ENCODE assay signal across 23 mouse cellular contexts in genomic region chr14:31593036-31593435, GRCm38 (mm10). TPM values are rescaled to one million over a fixed set of nuclear protein-coding genes. Genes with fewer than 3 reads are reported as not detected.
DNase-seq lines count a peak whose midpoint lies in the region; ATAC-seq and TF ChIP-seq lines count a peak whose summit lies in the region.
"Had no signal": no experiment of that assay in that cellular context is flagged by ENCODE, and none has a peak within 500 bp of the region (broad histone marks: within the 10 kb centered on the region; RNA-seq: fewer than 3 reads in every experiment).

No protein-coding gene starts in this region.

- H3K9ac ChIP-seq in liver, postnatal 0 days (replicated peaks) = no peak overlapping the region
- H3K9ac ChIP-seq in MEL (ENCODE audit: control insufficient read depth, low read depth, low read length, poor library complexity, severe bottlenecking) = no peak overlapping the region
- H3K9ac ChIP-seq: embryonic facial prominence, embryonic 15.5 days; heart, embryonic 12.5 days; hindbrain, embryonic 15.5 days had no signal

- TF ChIP-seq POLR2A in MEL (IDR thresholded peaks at IDR 0.05; ENCODE audit: control insufficient read depth in 1 of 2, insufficient read depth in 1 of 2, low read depth in 1 of 2, low read length in 2 of 2, poor library complexity in 1 of 2) = no peak

- no peaks in the 10 kb centered on the region for H3K27me3 ChIP-seq in liver, postnatal 0 days (ENCODE audit: insufficient read depth, low read length)
- H3K27me3 ChIP-seq in MEL (ENCODE audit: control insufficient read depth in 1 of 2, insufficient read depth in 2 of 2, low read length in 2 of 2) = no peaks in the 10 kb centered on the region
- H3K27me3 ChIP-seq: CH12.LX; embryonic facial prominence, embryonic 15.5 days; heart, embryonic 12.5 days; hindbrain, embryonic 15.5 days had no signal

- 32% methylated on average over 2 of the region's 2 CpGs for WGBS in liver, postnatal 0 days (ENCODE audit: insufficient replicate concordance)

- H3K36me3 ChIP-seq in liver, postnatal 0 days (replicated peaks; ENCODE audit: insufficient read depth, low read length) = no peaks in the 10 kb centered on the region
- H3K36me3 ChIP-seq in MEL (ENCODE audit: control insufficient read depth in 1 of 2, insufficient read depth in 2 of 2, low read length in 2 of 2) = no peaks in the 10 kb centered on the region; a peak in 1 of 4 replicates
- H3K36me3 ChIP-seq: embryonic facial prominence, embryonic 15.5 days; forebrain, embryonic 10.5 days; heart, embryonic 12.5 days; hindbrain, embryonic 15.5 days had no signal

- H3K4me1 ChIP-seq in liver, postnatal 0 days (ENCODE audit: insufficient read depth) = peaks cover 5% of the 10 kb centered on the region; the same call in 1 of the 2 replicates
- no peaks in the 10 kb centered on the region for H3K4me1 ChIP-seq in MEL (ENCODE audit: control insufficient read depth in 1 of 2, insufficient read depth in 2 of 2, low read length in 2 of 2)
- H3K4me1 ChIP-seq: embryonic facial prominence, embryonic 15.5 days; forebrain, embryonic 10.5 days; heart, embryonic 12.5 days; hindbrain, embryonic 15.5 days had no signal

- no peak overlapping the region for H3K4me3 ChIP-seq in liver, postnatal 0 days (ENCODE audit: low read depth, low read length)
- H3K4me3 ChIP-seq in MEL (ENCODE audit: control insufficient read depth in 1 of 2, insufficient read depth in 1 of 2, low read depth in 2 of 2, low read length in 2 of 2) = no peak overlapping the region
- H3K4me3 ChIP-seq: embryonic facial prominence, embryonic 15.5 days; erythroblast, embryonic 14.5 days; forebrain, embryonic 10.5 days; heart, embryonic 12.5 days; hindbrain, embryonic 15.5 days had no signal

- no peak overlapping the region for H3K4me2 ChIP-seq in liver, postnatal 0 days (ENCODE audit: low read depth, low read length)
- H3K4me2 ChIP-seq: embryonic facial prominence, embryonic 15.5 days; heart, embryonic 12.5 days; hindbrain, embryonic 15.5 days had no signal

- DNase-seq in liver, postnatal 0 days = no peak
- no peak for DNase-seq in liver
- DNase-seq in MEL (ENCODE audit: low read depth, low spot score) = peak; percentile 70
- DNase-seq in gastrocnemius, adult 8-10 months (ENCODE audit: low spot score in 2 of 2) = no peak
- DNase-seq: adrenal gland, adult 8-10 months; cerebellum, adult 18-20 months; cerebellum, adult 9-11 months; cerebellum, postnatal 36 days; embryo, embryonic 11 days; gastrocnemius, postnatal 14 days had no signal

- TF ChIP-seq EP300 in liver, postnatal 0 days (IDR thresholded peaks at IDR 0.05; ENCODE audit: low read depth) = no peak
- peak; percentile 29 to 32; a peak in 1 of 4 replicates for TF ChIP-seq EP300 in MEL (IDR thresholded peaks at IDR 0.05; ENCODE audit: low read depth in 1 of 2, low read length in 2 of 2)

- 0 out of 2 replicates have a peak overlapping the region, but pooled peaks have one; percentile 3 for H3K27ac ChIP-seq in liver, postnatal 0 days (ENCODE audit: low read depth)
- H3K27ac ChIP-seq in MEL (ENCODE audit: control insufficient read depth, low read depth, low read length) = peak overlapping the region; percentile 29; the same call in 1 of the 2 replicates
- H3K27ac ChIP-seq: embryonic facial prominence, embryonic 15.5 days; forebrain, embryonic 10.5 days; hindbrain, embryonic 15.5 days had no signal

- no peak for TF ChIP-seq CTCF in liver, postnatal 0 days (IDR thresholded peaks at IDR 0.05; ENCODE audit: low read depth)
- TF ChIP-seq CTCF in MEL (IDR thresholded peaks at IDR 0.05 in 2 of 3, conservative IDR thresholded peaks at IDR 0.05 in 1 of 3; ENCODE audit: control insufficient read depth in 1 of 3, insufficient read depth in 1 of 3, low read depth in 2 of 3, low read length in 3 of 3, poor library complexity in 1 of 3, severe bottlenecking in 1 of 3) = no peak

- H3K79me2 ChIP-seq in MEL (ENCODE audit: control insufficient read depth, insufficient read depth, low read length, poor library complexity) = no peaks in the 10 kb centered on the region

- ATAC-seq in liver, postnatal 0 days = no peak
- peak; percentile 70 for ATAC-seq in granulocyte monocyte progenitor cell, adult 5-6 weeks (replicated peaks; ENCODE audit: poor library complexity, severe bottlenecking)
- ATAC-seq in megakaryocyte progenitor cell, adult 5-6 weeks (replicated peaks; ENCODE audit: poor library complexity) = peak; percentile 65
- no peak for ATAC-seq in cerebellum, adult (ENCODE audit: insufficient number of reproducible peaks, low FRiP score, low TSS enrichment)
- ATAC-seq: forebrain, embryonic 14.5 days had no signal

- no peaks in the 10 kb centered on the region for H3K9me3 ChIP-seq in liver, postnatal 0 days (ENCODE audit: low read length)
- H3K9me3 ChIP-seq in MEL (replicated peaks; ENCODE audit: insufficient read depth, low read length) = no peaks in the 10 kb centered on the region
- H3K9me3 ChIP-seq: embryonic facial prominence, embryonic 15.5 days; forebrain, embryonic 10.5 days; hindbrain, embryonic 15.5 days had no signal

- TF ChIP-seq RAD21 in MEL (IDR thresholded peaks at IDR 0.05; ENCODE audit: low read depth, low read length) = no peak

TF ChIP-seq in MEL, 35 proteins besides CTCF, POLR2A, EP300 and RAD21:
- no peak for TF ChIP-seq MYC (IDR thresholded peaks at IDR 0.05; ENCODE audit: low read depth, low read length)
- TF ChIP-seq UBTF (IDR thresholded peaks at IDR 0.05; ENCODE audit: borderline replicate concordance, insufficient read depth, low read depth, low read length) = no peak

RNA-seq across cellular contexts. Expression of gene Colq, which starts 1.9 kb away (rescaled TPM):
- 0.29 and 0.52 TPM in 2 replicates for polyA plus RNA-seq in liver, postnatal 0 days (2015; fragmentation: Nextera tagmentation; extraction: Ambion mirVana)
- not detected in 2 replicates for total RNA-seq in MEL (2012; rRNA removed)
- not detected for polyA plus RNA-seq in MEL (2012; ENCODE audit: insufficient read depth in 1 of 2, insufficient read length in 2 of 2, low read depth in 1 of 2, low replicate concordance in 2 of 2, missing spikeins in 1 of 2)
- total RNA-seq in granulocyte monocyte progenitor cell, adult 5-6 weeks (2014; fragmentation: Nextera tagmentation) = not detected in 2 replicates
- total RNA-seq in granulocyte monocyte progenitor cell, adult 5-6 weeks (2017) = not detected in 2 replicates
- not detected in 2 replicates for total RNA-seq in megakaryocyte progenitor cell, adult 5-6 weeks (2015)
- total RNA-seq in megakaryocyte progenitor cell, adult 5-6 weeks (2017) = 0.37 TPM in 1 of 2 replicates, not detected in the other
- total RNA-seq in gastrocnemius, adult 8-10 months (2022) = 1 to 10 TPM; 5.7 to 7.2 (median 6.1) TPM
- polyA plus RNA-seq: erythroblast, embryonic 14.5 days; hindbrain, embryonic 11.5 days had no signal

RNA-seq across cellular contexts. Expression of gene Gm49387, which starts 47.6 kb away (rescaled TPM):
- polyA plus RNA-seq in liver, postnatal 0 days (2015; fragmentation: Nextera tagmentation; extraction: Ambion mirVana) = 0.89 and 3.9 TPM in 2 replicates
- total RNA-seq in MEL (2012; rRNA removed) = not detected in 2 replicates
- polyA plus RNA-seq in MEL (2012; ENCODE audit: insufficient read depth in 1 of 2, insufficient read length in 2 of 2, low read depth in 1 of 2, low replicate concordance in 2 of 2, missing spikeins in 1 of 2) = under 1 TPM in 1 of 2 experiments, not detected in 1; 0.14 TPM
- total RNA-seq in granulocyte monocyte progenitor cell, adult 5-6 weeks (2014; fragmentation: Nextera tagmentation) = not detected in 2 replicates
- not detected in 2 replicates for total RNA-seq in granulocyte monocyte progenitor cell, adult 5-6 weeks (2017)
- not detected in 2 replicates for total RNA-seq in megakaryocyte progenitor cell, adult 5-6 weeks (2015)
- total RNA-seq in megakaryocyte progenitor cell, adult 5-6 weeks (2017) = not detected in 2 replicates
- total RNA-seq in gastrocnemius, adult 8-10 months (2022) = not detected
- total RNA-seq: adrenal gland, adult 8-10 months; adrenal gland, postnatal 4 days; CH12.LX; gastrocnemius, postnatal 14 days had no signal
- polyA plus RNA-seq: erythroblast, embryonic 14.5 days; forebrain, embryonic 14.5 days; gonadal fat pad, adult 2 months; hindbrain, embryonic 15.5 days had no signal

RNA-seq across cellular contexts. Expression of gene Btd, which starts 47.8 kb away (rescaled TPM):
- polyA plus RNA-seq in liver, postnatal 0 days (2015; fragmentation: Nextera tagmentation; extraction: Ambion mirVana) = 40.3 and 44.1 TPM in 2 replicates
- 7.2 and 8.4 TPM in 2 replicates for total RNA-seq in MEL (2012; rRNA removed)
- 10 to 100 TPM in 1 of 2 experiments, not detected in 1; 12.9 TPM for polyA plus RNA-seq in MEL (2012; ENCODE audit: insufficient read depth in 1 of 2, insufficient read length in 2 of 2, low read depth in 1 of 2, low replicate concordance in 2 of 2, missing spikeins in 1 of 2)
- 23.4 and 25.4 TPM in 2 replicates for total RNA-seq in granulocyte monocyte progenitor cell, adult 5-6 weeks (2014; fragmentation: Nextera tagmentation)
- 11.3 and 12.4 TPM in 2 replicates for total RNA-seq in granulocyte monocyte progenitor cell, adult 5-6 weeks (2017)
- 14.7 and 15.6 TPM in 2 replicates for total RNA-seq in megakaryocyte progenitor cell, adult 5-6 weeks (2015)
- total RNA-seq in megakaryocyte progenitor cell, adult 5-6 weeks (2017) = 8.1 and 14.3 TPM in 2 replicates
- 1 to 10 TPM; 3.6 to 5.5 (median 4.4) TPM for total RNA-seq in gastrocnemius, adult 8-10 months (2022)

RNA-seq across cellular contexts. Expression of gene Hacl1, which starts 48.0 kb away (rescaled TPM):
- polyA plus RNA-seq in liver, postnatal 0 days (2015; fragmentation: Nextera tagmentation; extraction: Ambion mirVana) = 310 and 342 TPM in 2 replicates
- 7.7 and 9.2 TPM in 2 replicates for total RNA-seq in MEL (2012; rRNA removed)
- 10 to 100 TPM in 1 of 2 experiments, not detected in 1; 13.3 TPM for polyA plus RNA-seq in MEL (2012; ENCODE audit: insufficient read depth in 1 of 2, insufficient read length in 2 of 2, low read depth in 1 of 2, low replicate concordance in 2 of 2, missing spikeins in 1 of 2)
- total RNA-seq in granulocyte monocyte progenitor cell, adult 5-6 weeks (2014; fragmentation: Nextera tagmentation) = 6.0 and 23.7 TPM in 2 replicates
- 24.1 and 24.3 TPM in 2 replicates for total RNA-seq in granulocyte monocyte progenitor cell, adult 5-6 weeks (2017)
- 13.3 and 18.9 TPM in 2 replicates for total RNA-seq in megakaryocyte progenitor cell, adult 5-6 weeks (2015)
- total RNA-seq in megakaryocyte progenitor cell, adult 5-6 weeks (2017) = 34.8 and 35.6 TPM in 2 replicates
- total RNA-seq in gastrocnemius, adult 8-10 months (2022) = 1 to 10 TPM; 5.9 to 7.6 (median 6.4) TPM

Comparison
In these comparisons a context has a peak if more than half of its experiments do, and no peak if none do; other contexts are left out.
1. ATAC-seq: peak in granulocyte monocyte progenitor cell, adult 5-6 weeks (single experiment) and megakaryocyte progenitor cell, adult 5-6 weeks (single experiment); none in liver, postnatal 0 days (single experiment) and cerebellum, adult (single experiment).